Mouse (Mus musculus) spleen, postnatal 14 days (tissue): ENCODE results near the gene Bst2.
"Not testable (repeated sequence)": the region's sequence is repeated elsewhere in the genome, so short reads cannot be mapped to it uniquely, and the experiment has no call there.

Experiments
- DNase-seq, 2 experiments: peaks; one replicate each; pipeline ENCODE4 v3.0.0; 2021 to 2022; ENCODE audit warnings: low spot score in 2 of 2

Bst2 gene

DNA sequence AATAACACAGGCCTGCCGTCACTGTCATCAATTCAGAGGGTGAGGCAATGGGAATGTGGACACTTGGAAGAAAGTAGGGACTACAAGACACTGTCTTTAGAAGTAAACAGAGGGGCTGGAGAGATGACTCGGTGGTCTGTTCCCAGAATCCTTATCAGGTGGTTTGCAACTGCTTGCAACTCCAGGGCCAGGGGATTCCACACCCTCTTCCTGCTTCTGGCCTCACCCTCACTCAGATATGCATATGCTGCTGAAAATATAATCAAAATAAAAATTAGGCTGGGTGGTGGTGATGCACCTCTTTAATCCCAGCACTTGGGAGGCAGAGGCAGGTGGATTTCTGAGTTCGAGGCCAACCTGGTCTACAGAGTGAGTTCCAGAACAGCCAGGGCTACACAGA, 22.8 kb upstream of the Bst2 start:
- DNase-seq = no peak

GRCm38 (mm10) chr8:71558958-71559690, 21.9 kb upstream of the Bst2 start:
- peak; percentile 56 to 66 for DNase-seq

- no peak for DNase-seq
These were observed 21.1 kb upstream of the Bst2 start, which contains the start of gene Tmem221 for GRCm38 (mm10) chr8:71558071-71558957. TSS of gene Tmem221 (minus strand) at chr8:71558871.

DNA sequence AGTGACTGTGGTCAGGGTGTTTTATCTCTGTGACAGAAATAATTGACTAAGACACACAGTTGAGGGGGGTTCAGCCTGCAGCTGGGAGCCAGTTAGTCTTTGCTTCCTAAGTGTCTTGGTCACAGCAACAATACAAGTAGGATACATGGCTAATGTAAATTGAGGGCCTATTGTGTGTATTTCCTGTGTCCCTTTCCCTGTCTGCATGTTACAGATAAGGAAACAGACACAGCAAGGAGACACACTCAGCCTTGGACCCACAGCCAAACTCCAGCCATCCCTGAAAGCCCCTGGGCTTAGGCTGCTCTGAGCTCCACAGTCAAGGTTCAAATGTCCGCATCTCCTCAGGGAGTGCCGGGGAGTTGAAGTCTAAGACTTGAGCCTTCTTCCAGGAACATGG, 17.4 kb upstream of the Bst2 start:
- no peak for DNase-seq

GRCm38 (mm10) chr8:71554001-71554400, 16.7 kb upstream of the Bst2 start:
- no peak for DNase-seq

DNA sequence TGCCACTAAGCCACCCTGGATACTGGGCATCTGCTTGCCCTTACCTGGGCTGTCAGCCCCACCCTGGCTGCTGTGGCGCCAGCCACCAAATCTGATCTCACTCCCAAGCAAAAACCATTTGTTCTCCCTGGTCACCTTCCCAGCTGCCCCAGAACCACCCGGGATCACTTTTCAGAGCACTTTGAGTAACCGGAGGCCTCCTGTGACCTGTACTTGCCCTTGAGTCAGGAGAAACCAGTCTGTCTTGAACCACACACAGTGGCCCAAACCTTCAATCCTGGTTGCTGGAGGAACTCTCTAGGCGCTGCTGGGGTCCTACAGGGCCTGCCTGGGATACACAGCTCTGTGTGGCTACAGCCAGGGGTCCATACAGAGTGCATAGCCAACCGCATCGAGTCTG, 15.5 kb upstream of the Bst2 start:
- no peak for DNase-seq

GRCm38 (mm10) chr8:71550754-71551153, 13.5 kb upstream of the Bst2 start:
- DNase-seq = no peak

DNA sequence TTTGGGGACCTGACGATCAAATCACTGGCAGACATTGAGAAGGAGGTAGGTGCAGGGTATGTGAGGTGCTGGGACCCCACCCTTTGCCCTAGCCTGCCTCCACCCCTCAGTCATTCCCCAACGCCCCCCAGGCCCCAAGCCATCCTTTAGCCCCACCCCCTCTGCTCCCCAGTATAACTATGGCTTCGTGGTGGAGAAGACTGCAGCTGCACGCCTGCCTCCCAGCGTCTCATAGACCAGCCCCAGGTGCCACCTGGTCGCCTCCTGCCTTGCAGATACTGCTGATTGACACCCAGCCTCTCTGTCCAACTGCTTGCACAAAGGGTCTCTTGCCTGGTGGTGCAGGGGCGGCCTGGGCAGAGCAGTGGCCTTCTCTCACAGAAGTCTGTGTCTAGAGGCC, 10.3 kb upstream of the Bst2 start:
- no peak for DNase-seq

GRCm38 (mm10) chr8:71545053-71545452, 7.8 kb upstream of the Bst2 start:
- DNase-seq = no peak

DNA sequence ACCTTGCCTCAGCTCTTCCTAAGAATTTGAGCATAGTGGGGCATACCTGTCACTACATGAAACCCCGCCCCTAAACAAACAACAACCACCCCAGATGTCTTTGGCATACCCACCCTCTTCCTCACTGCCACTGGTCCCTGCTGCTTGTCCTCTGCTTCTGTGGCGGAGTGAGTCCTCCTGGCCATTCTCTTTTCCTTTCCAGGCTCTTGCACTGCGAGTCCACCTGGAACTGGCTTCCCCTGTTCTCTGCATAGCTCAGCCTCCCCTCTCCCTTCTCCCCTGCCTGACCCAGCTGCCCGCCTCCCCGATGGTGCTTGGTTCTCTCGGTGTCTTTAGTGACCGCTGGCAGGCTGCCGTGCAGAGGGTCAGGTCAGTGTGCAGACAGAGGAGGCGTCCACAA, 6.5 kb upstream of the Bst2 start:
- DNase-seq = no peak

DNA sequence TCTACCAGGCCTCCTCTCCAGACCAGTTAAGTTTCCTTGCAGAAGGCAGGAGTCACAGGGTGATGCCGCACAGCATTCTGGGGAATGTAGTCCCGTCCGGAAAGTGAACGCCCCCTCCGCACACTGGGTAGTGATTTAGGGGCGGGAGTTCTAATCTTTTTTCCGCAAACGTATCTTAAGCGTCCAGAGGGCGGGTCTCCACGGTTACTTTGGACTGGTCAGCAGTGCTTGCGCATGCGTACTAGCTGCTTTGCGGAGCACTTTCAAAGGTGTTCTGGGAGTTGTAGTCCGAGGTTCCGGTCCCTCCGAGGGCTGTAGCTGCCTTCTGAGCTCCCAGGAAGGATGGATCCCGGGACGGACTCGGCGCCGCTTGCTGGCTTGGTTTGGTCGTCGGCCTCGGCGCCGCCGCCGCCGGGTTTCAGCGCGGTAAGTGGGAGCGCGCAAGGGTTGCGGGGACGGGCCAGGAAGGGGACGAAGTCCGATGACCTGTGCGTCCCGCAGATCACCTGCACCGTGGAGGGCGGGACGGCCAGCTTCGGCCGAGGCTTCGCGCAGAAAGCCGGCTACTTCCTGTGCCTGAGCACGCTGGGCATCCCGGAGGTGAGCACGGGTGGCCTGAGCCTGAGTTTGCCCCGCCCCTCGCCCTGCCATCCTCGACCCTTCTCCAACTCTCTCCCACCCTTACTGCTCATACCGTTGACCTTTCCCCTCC, 5.5 kb upstream of the Bst2 start, which contains the start of gene Mvb12a:
Mvb12a (plus strand) TSS at position 291 of the 712 bp plus-strand sequence.
- peak; percentile 80 to 87 for DNase-seq

GRCm38 (mm10) chr8:71535663-71536062, 1.6 kb downstream of the Bst2 start:
- DNase-seq = no peak

GRCm38 (mm10) chr8:71534263-71534810, 2.9 kb downstream of the Bst2 start:
- DNase-seq = no peak

- DNase-seq = not testable (repeated sequence)
These were observed 6.4 kb downstream of the Bst2 start for GRCm38 (mm10) chr8:71530735-71531467.

GRCm38 (mm10) chr8:71528362-71529073, 8.7 kb downstream of the Bst2 start:
- no peak for DNase-seq

- DNase-seq = no peak
These were observed 9.9 kb downstream of the Bst2 start for GRCm38 (mm10) chr8:71527162-71527870.

- no peak for DNase-seq
These were observed 11.0 kb downstream of the Bst2 start for GRCm38 (mm10) chr8:71526272-71526671.

GRCm38 (mm10) chr8:71525226-71526050, 11.8 kb downstream of the Bst2 start, which contains the start of gene Ccdc194:
TSS of gene Ccdc194 (minus strand) at chr8:71525711.
- no peak for DNase-seq

DNA sequence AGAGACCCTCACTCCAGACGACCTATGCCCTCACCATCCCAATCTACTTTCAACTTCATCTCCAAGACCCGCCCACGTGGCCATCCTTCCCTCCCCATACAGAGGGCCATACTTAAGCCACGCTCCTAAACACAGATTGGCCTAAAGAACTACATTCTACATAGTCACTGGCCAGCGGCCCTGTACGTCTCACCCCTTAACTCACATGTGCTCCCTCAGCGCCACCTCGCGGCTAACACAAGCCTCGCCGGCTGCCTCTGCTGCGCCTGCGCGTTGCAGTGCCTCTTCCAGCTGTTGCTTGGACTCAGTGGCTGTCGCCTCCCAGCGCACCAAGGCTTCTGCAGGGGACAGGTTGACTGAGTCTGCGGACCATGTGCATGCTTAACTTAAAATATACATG, 15.6 kb downstream of the Bst2 start:
- peak; percentile 88 to 91 for DNase-seq
